9 mouse cellular contexts compared by ENCODE assay signal in the genomic region with DNA sequence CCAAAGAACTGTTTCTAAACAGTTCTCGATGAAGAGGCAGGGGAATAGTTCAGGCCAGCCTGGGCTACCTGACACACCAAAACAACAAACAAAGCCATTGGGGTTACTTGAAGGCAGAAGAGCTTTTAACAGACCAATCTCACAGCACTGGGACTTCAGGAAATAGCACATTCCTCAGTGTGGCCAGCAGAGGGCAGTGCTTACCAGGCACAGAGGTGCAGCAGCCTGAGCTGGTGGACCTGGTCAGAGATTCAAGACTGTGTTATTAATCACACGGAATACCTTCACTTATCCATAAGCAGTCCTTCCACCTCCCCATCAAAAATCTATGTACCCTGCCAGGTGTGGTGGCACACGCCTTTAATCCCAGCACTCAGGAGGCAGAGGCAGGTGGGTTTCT. TPM values are rescaled to one million over a fixed set of nuclear protein-coding genes. Genes with fewer than 3 reads are reported as not detected.
DNase-seq lines count a peak whose midpoint lies in the region; ATAC-seq and TF ChIP-seq lines count a peak whose summit lies in the region.
"Had no signal": no experiment of that assay in that cellular context is flagged by ENCODE, and none has a peak within 500 bp of the region (broad histone marks: within the 10 kb centered on the region; RNA-seq: fewer than 3 reads in every experiment).

No protein-coding gene starts in this region.

- 24% methylated on average over 3 of the region's 3 CpGs for WGBS in forebrain, embryonic 10.5 days
- WGBS in forebrain, embryonic 12.5 days, result 15% methylated on average over 3 of the region's 3 CpGs
- 13% methylated on average over 3 of the region's 3 CpGs for WGBS in midbrain, embryonic 13.5 days
- WGBS in spleen, adult 2 months, result 5% methylated on average over 3 of the region's 3 CpGs

- no peak overlapping the region for H3K4me3 ChIP-seq in forebrain, embryonic 10.5 days
- no peak overlapping the region for H3K4me3 ChIP-seq in forebrain, embryonic 12.5 days (replicated peaks)
- H3K4me3 ChIP-seq in midbrain, embryonic 13.5 days (replicated peaks), result no peak overlapping the region
- H3K4me3 ChIP-seq in spleen, adult 2 months (ENCODE audit: extremely low read depth, insufficient read depth, insufficient read length), result no peak overlapping the region
- H3K4me3 ChIP-seq: limb, embryonic 15.5 days had no signal

- peak; percentile 77 for DNase-seq in forebrain, embryonic 10.5 days (ENCODE audit: extremely low spot score, low spot score)
- peak; percentile 84 for DNase-seq in adipocyte (ENCODE audit: low spot score)
- DNase-seq in embryo, embryonic 10.5 days (ENCODE audit: low spot score), result peak; percentile 77
- peak; percentile 60 to 71 for DNase-seq in heart, adult 9 months (ENCODE audit: low spot score in 2 of 2)
- peak; percentile 71 to 74 for DNase-seq in layer of hippocampus, postnatal 36 days
- peak; percentile 57 to 78 for DNase-seq in spleen, adult 2 months (ENCODE audit: low read depth in 1 of 2, low spot score in 2 of 2)

- no peaks in the 10 kb centered on the region for H3K9me3 ChIP-seq in forebrain, embryonic 10.5 days
- no peaks in the 10 kb centered on the region for H3K9me3 ChIP-seq in forebrain, embryonic 12.5 days
- no peaks in the 10 kb centered on the region for H3K9me3 ChIP-seq in midbrain, embryonic 13.5 days
- H3K9me3 ChIP-seq: limb, embryonic 15.5 days had no signal

- TF ChIP-seq CTCF in spleen, adult 2 months (IDR thresholded peaks at IDR 0.05; ENCODE audit: extremely low read depth, insufficient read depth, insufficient read length, insufficient replicate concordance), result peak; percentile 96; the same call in 1 of the 2 replicates

- peaks cover 26% of the 10 kb centered on the region for H3K4me1 ChIP-seq in forebrain, embryonic 10.5 days
- peaks cover 15% of the 10 kb centered on the region for H3K4me1 ChIP-seq in forebrain, embryonic 12.5 days
- H3K4me1 ChIP-seq in midbrain, embryonic 13.5 days (replicated peaks), result peaks cover 12% of the 10 kb centered on the region
- H3K4me1 ChIP-seq in spleen, adult 2 months (ENCODE audit: control insufficient read depth, insufficient read depth, insufficient read length), result peaks cover 13% of the 10 kb centered on the region; the same call in 1 of the 2 replicates

- no peak for TF ChIP-seq POLR2A in spleen, adult 2 months (IDR thresholded peaks at IDR 0.05; ENCODE audit: low read depth, low read length)

- no peaks in the 10 kb centered on the region for H3K27me3 ChIP-seq in forebrain, embryonic 10.5 days (ENCODE audit: poor library complexity, severe bottlenecking)
- H3K27me3 ChIP-seq in forebrain, embryonic 12.5 days, result no peaks in the 10 kb centered on the region
- no peaks in the 10 kb centered on the region for H3K27me3 ChIP-seq in midbrain, embryonic 13.5 days
- no peaks in the 10 kb centered on the region for H3K27me3 ChIP-seq in spleen, adult 2 months (ENCODE audit: control insufficient read depth, insufficient read depth, low read length)
- H3K27me3 ChIP-seq: limb, embryonic 15.5 days had no signal

- no peak overlapping the region for H3K27ac ChIP-seq in forebrain, embryonic 10.5 days
- H3K27ac ChIP-seq in forebrain, embryonic 12.5 days, result no peak overlapping the region
- H3K27ac ChIP-seq in midbrain, embryonic 13.5 days, result no peak overlapping the region
- H3K27ac ChIP-seq in spleen, adult 2 months (ENCODE audit: insufficient read depth, low read length), result no peak overlapping the region
- H3K27ac ChIP-seq: limb, embryonic 15.5 days had no signal

- no peak overlapping the region for H3K9ac ChIP-seq in forebrain, embryonic 12.5 days
- no peak overlapping the region for H3K9ac ChIP-seq in midbrain, embryonic 13.5 days (replicated peaks)
- H3K9ac ChIP-seq: limb, embryonic 15.5 days had no signal

- ATAC-seq in forebrain, embryonic 12.5 days (ENCODE audit: low FRiP score), result no peak
- ATAC-seq in midbrain, embryonic 13.5 days, result 0 out of 2 replicates have a peak, but pooled peaks have one; percentile 49

- H3K36me3 ChIP-seq in forebrain, embryonic 10.5 days (replicated peaks), result no peaks in the 10 kb centered on the region
- H3K36me3 ChIP-seq in forebrain, embryonic 12.5 days (replicated peaks), result no peaks in the 10 kb centered on the region
- no peaks in the 10 kb centered on the region for H3K36me3 ChIP-seq in midbrain, embryonic 13.5 days
- no peaks in the 10 kb centered on the region for H3K36me3 ChIP-seq in spleen, adult 2 months (ENCODE audit: control insufficient read depth, insufficient read depth, low read length)
- H3K36me3 ChIP-seq: limb, embryonic 15.5 days had no signal

- H3K4me2 ChIP-seq in forebrain, embryonic 12.5 days, result no peak overlapping the region
- no peak overlapping the region for H3K4me2 ChIP-seq in midbrain, embryonic 13.5 days (replicated peaks)
- H3K4me2 ChIP-seq: limb, embryonic 15.5 days had no signal

RNA-seq across cellular contexts. Expression of a gene that starts 5.3 kb away (rescaled TPM):
- 58.2 and 58.7 TPM in 2 replicates for polyA plus RNA-seq in forebrain, embryonic 10.5 days (2016; fragmentation: Nextera tagmentation; extraction: Ambion mirVana)
- 87.5 and 89.3 TPM in 2 replicates for polyA plus RNA-seq in forebrain, embryonic 12.5 days (2016; fragmentation: Nextera tagmentation; extraction: Ambion mirVana)
- 100 to 1,000 TPM; 142 to 147 TPM for total RNA-seq in layer of hippocampus, postnatal 36 days (2021)
- 94.5 and 96.3 TPM in 2 replicates for polyA plus RNA-seq in midbrain, embryonic 13.5 days (2015; fragmentation: Nextera tagmentation; extraction: Ambion mirVana)
- 92.5 and 111 TPM in 2 replicates for polyA plus RNA-seq in spleen, adult 2 months (2012; rRNA removed)

RNA-seq across cellular contexts. Expression of a gene that starts 7.6 kb away (rescaled TPM):
- 20.8 and 21.7 TPM in 2 replicates for polyA plus RNA-seq in forebrain, embryonic 10.5 days (2016; fragmentation: Nextera tagmentation; extraction: Ambion mirVana)
- polyA plus RNA-seq in forebrain, embryonic 12.5 days (2016; fragmentation: Nextera tagmentation; extraction: Ambion mirVana), result 27.6 and 28.2 TPM in 2 replicates
- 10 to 100 TPM; 48.6 to 61.9 TPM for total RNA-seq in layer of hippocampus, postnatal 36 days (2021)
- 19.3 and 23.3 TPM in 2 replicates for polyA plus RNA-seq in midbrain, embryonic 13.5 days (2015; fragmentation: Nextera tagmentation; extraction: Ambion mirVana)
- 46.2 and 56.2 TPM in 2 replicates for polyA plus RNA-seq in spleen, adult 2 months (2012; rRNA removed)

RNA-seq across cellular contexts. Expression of a gene that starts 45.4 kb away (rescaled TPM):
- 7.7 and 10.9 TPM in 2 replicates for polyA plus RNA-seq in forebrain, embryonic 10.5 days (2016; fragmentation: Nextera tagmentation; extraction: Ambion mirVana)
- 20.6 and 21.6 TPM in 2 replicates for polyA plus RNA-seq in forebrain, embryonic 12.5 days (2016; fragmentation: Nextera tagmentation; extraction: Ambion mirVana)
- total RNA-seq in layer of hippocampus, postnatal 36 days (2021), result 10 to 100 TPM; 49.7 to 57.0 TPM
- 37.8 and 39.2 TPM in 2 replicates for polyA plus RNA-seq in midbrain, embryonic 13.5 days (2015; fragmentation: Nextera tagmentation; extraction: Ambion mirVana)
- 49.0 and 60.8 TPM in 2 replicates for polyA plus RNA-seq in spleen, adult 2 months (2012; rRNA removed)

RNA-seq across cellular contexts. Expression of a gene that starts 45.6 kb away (rescaled TPM):
- polyA plus RNA-seq in forebrain, embryonic 10.5 days (2016; fragmentation: Nextera tagmentation; extraction: Ambion mirVana), result 53.9 and 54.7 TPM in 2 replicates
- polyA plus RNA-seq in forebrain, embryonic 12.5 days (2016; fragmentation: Nextera tagmentation; extraction: Ambion mirVana), result 52.4 and 54.1 TPM in 2 replicates
- 10 to 100 TPM; 16.0 to 16.1 TPM for total RNA-seq in layer of hippocampus, postnatal 36 days (2021)
- 58.3 and 58.5 TPM in 2 replicates for polyA plus RNA-seq in midbrain, embryonic 13.5 days (2015; fragmentation: Nextera tagmentation; extraction: Ambion mirVana)
- 130 and 156 TPM in 2 replicates for polyA plus RNA-seq in spleen, adult 2 months (2012; rRNA removed)

RNA-seq across cellular contexts. Expression of a gene that starts 50.6 kb away (rescaled TPM):
- polyA plus RNA-seq in forebrain, embryonic 10.5 days (2016; fragmentation: Nextera tagmentation; extraction: Ambion mirVana), result 110 and 118 TPM in 2 replicates
- polyA plus RNA-seq in forebrain, embryonic 12.5 days (2016; fragmentation: Nextera tagmentation; extraction: Ambion mirVana), result 77.1 and 89.4 TPM in 2 replicates
- total RNA-seq in layer of hippocampus, postnatal 36 days (2021), result 10 to 100 TPM; 43.8 to 47.1 TPM
- 64.1 and 64.9 TPM in 2 replicates for polyA plus RNA-seq in midbrain, embryonic 13.5 days (2015; fragmentation: Nextera tagmentation; extraction: Ambion mirVana)
- 38.7 and 54.3 TPM in 2 replicates for polyA plus RNA-seq in spleen, adult 2 months (2012; rRNA removed)
